Mouse (Mus musculus) natural killer cell, adult 2 months (primary cell): ENCODE data around the gene Tsg101.
A peak's percentile ranks its signal among the peaks of the same experiment; 100 is the strongest.

Experiments used
- DNase-seq, 2 experiments: peaks; one replicate each; pipeline ENCODE4 v3.0.0; 2022; ENCODE audit warnings: low spot score in 2 of 2

Gene Tsg101

DNA sequence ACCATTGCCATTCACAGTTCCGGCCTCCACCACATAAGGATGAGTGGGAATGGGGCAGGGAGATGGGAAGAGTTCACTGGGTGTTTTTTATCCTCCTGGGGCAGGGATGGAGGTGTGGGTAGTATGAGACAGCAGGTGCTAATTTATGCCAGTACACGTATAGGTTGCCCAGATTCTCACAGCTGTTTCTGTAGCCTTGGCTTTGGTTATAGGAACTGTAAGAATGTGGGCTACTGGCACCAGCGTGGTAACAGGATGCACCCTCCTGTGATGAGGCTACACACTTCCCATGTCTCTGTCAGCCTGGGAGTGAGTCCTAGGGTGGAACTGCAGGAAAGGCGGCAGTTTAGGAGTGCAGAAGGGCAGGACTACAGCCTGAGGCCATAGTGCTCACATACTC, 42.9 kb downstream of the Tsg101 start:
- no peak for DNase-seq

GRCm38 (mm10) chr7:46871988-46872387, 47.8 kb downstream of the Tsg101 start:
- DNase-seq, result no peak

- DNase-seq, result no peak
Measured at GRCm38 (mm10) chr7:46860996-46861395, 58.8 kb downstream of the Tsg101 start, which contains the start of gene Ldhc. TSS of gene Ldhc (plus strand) at chr7:46861203.

DNA sequence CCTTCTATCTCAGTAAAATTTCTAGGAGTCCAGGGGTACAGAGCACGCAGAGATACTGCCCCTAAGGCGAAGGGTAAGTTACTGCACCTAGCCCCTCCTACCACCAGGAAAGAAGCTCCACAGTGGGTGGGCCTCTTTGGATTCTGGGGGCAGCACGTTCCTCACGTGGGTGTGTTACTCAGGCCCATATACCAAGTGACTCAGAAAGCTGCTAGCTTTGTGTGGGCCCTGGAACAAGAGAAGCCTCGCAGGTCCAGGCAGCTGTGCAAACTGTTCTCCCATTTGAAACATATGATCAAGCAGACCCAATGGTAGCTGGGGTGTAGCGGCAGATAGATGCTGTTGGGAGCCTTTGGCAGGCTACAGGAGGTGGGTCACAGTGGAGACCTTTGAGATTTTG, 60.7 kb downstream of the Tsg101 start:
- no peak for DNase-seq

DNA sequence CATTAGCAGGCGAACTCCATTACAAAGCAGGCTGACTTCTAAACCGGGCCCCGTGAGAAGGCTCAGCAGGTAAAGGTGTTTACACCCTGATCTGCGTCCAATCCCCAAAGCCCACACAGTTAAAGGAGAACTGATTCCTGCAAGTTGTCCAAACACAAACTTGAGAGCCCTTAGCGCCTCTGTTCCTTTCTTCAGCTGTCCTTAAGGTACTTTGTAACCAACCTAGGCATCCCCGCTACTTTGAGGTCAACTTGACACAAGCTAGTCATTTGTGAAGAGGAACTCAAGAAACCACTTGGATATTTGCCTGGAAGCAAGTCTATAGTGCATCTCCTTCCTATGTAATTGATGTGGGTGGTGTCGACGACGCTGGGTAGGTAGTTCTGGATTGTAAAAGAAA, 62.3 kb downstream of the Tsg101 start:
- DNase-seq, result no peak

DNA sequence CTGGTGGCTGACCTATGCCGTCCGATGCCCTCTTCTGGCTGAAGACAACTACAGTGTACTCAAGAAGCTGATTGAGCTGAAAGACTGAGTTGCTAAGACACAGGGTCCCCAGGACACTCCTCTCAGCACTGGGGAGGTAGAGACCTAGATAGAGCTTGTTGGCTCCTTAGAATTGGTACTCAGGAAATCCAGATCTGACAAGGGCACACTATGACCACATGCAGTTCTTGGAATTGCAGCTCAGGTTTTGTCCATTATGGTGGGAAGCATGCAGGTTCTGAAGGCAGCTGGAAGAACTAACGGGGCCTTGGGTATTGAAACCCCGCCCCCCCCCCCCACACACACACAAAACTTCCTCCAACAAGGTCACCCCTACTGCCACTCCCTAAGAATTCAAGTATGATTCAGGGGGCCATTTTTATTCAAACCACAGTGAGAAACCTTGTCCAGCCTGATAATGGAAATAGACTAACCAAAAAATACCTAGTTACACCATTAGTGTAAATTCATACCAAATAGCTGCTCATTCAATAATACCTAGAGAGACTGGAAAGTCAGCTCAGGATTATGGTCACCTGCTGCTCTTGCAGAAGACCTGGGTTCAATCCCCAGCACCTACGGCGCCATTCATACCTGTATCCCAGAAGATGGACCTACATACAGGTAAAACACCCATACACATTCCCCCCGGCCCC, 63.8 kb downstream of the Tsg101 start:
- no peak for DNase-seq

- no peak for DNase-seq
Measured at GRCm38 (mm10) chr7:46853365-46853764, 66.4 kb downstream of the Tsg101 start.

GRCm38 (mm10) chr7:46852666-46853065, 67.1 kb downstream of the Tsg101 start:
- no peak for DNase-seq

DNA sequence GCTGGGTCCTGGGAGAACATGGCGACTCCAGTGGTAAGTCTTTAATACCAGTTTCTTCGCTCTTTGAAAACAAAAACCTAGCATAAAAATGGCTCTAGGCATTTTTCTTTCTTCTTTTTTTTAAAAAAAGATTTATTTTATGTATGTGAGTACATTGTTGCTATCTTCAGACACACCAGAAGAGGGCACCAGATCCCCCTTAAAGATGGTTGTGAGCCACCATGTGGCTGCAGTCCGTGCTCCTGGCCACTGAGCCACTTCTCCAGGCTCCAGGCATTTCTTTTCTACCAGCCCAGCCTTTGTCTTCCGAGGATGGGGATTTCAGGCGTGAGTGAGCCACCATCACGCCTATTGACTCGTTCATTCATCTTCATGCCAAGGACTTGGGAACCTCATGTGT, 68.7 kb downstream of the Tsg101 start:
- no peak for DNase-seq

DNA sequence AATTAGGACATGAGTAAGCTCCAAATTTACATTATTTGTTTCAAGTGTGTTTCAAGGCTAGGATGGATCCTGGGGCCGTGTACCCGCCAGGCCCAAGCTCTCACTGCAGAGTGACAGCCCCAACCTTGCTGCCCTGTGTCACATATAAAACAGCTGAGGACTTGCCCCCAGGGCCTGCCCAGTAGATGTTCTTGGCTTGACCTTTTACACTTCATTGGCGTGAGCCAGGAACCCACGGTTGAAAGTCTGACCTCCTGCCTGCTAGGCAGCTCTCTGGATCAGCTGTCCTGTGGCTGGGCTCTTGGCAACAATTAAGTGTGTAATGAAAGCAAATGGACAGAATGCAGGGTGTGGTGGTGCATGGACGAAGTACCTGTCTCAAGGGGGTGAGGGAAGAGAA, 70.5 kb downstream of the Tsg101 start:
- DNase-seq, result no peak

DNA sequence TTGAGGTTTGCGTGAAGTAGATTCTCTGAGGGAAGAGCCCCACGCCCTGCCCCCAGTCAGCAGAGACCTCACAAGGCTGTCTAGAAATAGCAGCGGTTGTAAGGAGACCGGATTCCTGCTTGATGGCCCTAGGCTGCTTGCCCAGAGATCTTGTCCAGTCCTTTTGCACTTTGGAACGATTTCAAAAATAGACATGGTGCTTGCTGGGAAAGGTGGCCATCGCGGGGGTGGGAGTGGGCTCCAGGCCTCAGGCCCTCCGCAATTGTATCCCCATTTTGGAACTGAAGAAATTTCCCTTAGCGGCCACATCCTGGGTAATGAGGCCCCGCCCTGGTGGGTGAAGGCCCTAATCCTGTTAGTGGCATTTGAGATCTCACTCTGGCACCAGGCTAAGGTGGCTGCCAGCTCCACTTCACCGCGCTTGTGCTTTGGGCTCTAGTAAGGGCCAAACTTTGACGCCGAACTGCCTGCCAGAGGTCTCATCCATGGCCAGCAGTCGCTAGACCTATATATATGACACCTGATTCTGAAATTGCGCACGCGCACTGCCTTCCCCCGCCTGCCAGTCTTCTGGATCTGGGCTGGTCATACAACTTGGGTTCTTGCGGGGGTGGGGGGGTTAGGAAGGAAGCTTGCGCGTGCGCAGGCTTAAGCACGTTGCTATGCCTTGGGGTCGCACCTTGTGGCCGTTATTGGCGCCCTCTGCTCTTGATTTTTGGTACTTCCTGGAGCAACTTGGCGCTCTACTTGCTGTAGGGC, 73.1 kb downstream of the Tsg101 start:
- peak; percentile 58 to 71 for DNase-seq

DNA sequence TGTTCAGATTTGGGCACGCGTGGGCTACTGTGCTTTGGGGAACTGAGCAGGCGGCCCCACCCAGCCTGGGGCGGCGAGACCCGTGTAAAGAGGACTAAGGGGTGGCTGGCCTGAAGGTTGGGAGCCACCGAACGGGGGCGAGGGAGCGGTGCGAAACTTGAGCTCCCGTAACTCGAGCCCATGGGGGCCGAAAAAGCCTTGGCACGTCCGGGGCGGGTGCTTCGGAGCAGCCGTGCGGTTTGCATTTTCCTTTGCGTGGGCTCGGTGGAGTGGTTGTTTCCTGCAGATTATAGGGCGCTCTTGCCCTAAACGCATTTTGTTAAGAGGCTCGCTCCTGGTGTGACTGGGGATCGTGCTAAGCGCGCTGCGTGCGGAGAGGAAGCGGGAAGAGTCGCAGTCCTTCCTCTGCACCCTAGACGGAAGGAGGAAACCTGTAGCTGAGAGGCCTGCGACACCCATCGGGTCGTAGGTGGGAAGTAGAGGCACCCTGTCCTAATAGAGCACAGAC, 73.7 kb downstream of the Tsg101 start:
- no peak for DNase-seq

DNA sequence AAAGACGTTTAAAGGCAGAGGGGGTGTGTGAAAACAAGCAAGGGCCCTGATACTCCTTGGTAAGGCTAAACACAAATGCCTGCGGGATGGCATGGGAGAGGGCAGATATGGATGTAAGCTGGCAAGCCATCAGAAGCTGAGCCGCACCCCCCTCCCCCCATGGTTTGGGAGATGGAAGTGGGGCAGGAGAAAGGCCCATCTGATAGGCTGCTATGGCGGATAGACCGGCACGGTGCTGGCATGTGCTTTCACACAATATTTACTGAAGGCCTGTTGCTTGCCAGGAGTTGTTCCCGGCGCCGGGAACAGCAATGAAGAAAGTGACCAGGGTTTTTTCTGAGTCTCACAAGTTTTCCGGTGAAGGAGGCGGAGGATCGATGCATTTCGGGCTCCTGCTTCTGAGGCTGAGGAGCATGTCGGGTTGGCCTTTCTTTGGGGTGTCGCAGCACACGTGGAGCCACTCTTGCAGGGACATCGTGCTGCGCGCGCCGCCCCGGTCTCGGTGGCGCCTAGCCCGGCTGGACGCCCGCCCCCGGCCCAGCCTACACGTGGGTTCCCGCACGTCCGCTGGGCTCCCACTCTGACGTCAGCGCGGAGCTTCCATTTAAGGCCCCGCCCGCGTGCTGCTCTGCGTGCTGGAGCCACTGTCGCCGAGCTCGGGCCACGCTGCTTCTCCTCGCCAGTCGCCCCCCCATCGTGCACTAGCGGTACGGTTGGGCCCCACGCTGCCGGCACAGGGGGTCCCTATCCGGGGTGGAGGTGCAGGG, 74.4 kb downstream of the Tsg101 start:
- peak; percentile 87 to 88 for DNase-seq

- DNase-seq, result no peak
Measured at GRCm38 (mm10) chr7:46843576-46843975, 76.2 kb downstream of the Tsg101 start.

DNA sequence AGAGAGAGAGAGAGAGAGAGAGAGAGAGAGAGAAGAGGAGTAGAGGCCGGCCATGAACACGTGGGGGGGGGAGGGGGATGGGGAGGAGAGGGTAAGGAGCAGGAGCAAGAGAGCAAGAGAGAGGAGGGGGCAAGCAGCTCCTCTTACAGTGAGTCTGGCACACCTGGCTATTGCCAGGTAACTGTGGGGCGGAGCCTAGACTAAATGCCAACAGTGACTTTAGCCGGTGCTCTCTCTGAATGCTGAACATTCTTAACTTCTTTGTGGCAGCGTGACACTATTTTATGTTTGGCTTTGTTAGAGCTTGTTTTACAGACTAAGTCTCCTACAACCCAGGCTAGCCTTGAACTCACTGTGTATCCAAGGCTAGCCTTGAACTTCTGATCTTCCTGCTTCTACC, 77.5 kb downstream of the Tsg101 start:
- no peak for DNase-seq

DNA sequence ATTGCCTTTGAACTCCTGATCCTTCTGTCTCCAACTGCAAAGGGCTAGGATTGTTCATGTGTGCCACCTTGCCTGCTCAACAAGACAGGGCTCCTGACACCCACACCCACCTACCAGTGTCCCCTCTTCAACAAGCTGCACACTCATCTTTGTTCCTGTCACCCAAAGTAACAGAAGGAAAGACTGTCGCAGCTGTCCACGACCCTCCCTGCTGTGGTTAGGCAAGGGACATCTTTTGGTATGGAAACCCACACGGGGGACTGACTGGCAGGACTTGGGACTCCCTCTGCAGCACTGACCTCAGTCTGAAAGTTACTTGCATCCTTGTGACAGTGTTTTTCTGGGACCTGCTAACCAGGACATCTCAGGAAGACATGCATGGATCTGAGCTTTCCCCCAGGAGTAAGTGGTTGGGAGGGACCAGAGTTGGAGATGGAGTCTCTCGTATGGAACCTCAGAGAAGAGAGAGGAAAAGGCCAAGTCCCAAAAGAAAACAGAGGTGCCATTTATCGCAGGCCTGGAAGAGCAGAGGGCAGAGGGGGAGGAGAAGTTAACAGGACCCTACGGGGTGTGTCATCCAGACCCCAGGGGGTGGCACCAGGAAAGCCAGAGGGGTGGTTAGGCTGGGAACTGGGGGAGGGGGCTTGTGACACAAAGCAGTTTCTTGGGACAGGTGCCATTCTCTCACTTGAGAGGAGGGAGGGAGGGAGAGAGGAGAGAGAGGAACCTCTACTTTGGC, 78.8 kb downstream of the Tsg101 start, which contains the start of gene Ldha:
TSS of gene Ldha (plus strand) at position 689 of the 739 bp plus-strand sequence.
- no peak for DNase-seq

- DNase-seq, result no peak
Measured at GRCm38 (mm10) chr7:46840326-46840725, 79.4 kb downstream of the Tsg101 start.

DNA sequence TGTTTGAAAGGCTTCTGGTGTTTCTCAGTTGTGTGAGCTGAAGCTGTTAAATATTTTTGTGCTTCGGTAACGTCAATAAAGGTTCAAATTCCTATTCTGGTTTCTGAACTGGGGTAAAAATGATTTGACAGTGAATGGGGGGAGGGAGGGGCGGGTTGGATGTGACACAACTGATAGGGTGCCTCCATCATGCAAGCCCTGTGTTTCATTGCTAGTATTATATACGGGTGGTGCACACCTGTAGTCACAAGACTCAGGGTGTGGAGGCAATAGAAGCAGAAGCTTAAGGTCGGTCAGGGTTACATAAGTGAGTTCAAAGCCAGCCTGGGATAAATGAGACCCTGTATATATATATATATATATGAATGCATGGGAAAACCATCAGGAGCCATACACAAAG, 79.9 kb downstream of the Tsg101 start:
- no peak for DNase-seq

DNA sequence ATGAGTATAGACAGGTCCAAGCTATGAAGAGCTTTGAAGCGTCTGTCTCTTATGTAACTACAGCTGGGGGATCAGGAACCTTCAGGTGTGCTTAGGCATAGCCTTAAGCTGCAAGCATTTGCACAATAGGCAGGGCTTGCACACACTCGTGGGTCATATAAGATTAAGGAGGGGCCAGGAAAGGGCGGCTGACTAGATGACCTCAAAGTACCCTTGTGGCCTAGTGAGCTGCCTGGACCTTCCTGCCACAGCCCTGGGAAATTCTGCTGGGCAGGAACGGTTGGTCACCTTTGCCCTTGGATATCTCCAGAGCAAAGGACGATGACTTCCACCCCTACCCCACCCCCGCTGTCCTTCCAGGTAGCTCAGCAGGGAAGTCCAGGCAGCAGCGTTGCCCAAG, 80.3 kb downstream of the Tsg101 start:
- DNase-seq, result no peak
